14 mouse cellular contexts compared by ENCODE assay signal in the genomic region with DNA sequence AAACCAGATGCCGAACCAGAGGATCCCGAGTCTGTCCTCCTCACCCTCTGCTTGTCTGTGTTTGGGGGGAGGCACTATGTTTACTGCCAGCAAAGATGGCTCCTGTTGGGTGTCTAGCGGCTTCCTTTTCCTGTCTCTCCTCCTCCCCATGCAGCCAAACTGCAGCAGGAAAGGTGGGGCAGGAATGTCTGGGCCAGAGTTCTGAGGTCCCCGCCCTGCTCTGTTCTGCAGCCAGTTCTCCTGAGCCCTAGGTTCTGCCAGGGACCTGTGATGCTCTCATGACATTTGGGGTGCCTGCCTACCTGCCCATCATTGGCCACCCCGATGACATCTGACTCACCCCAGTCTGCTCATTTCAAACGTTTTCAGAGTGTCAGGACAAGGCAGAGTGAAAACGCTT. TPM values are rescaled to one million over a fixed set of nuclear protein-coding genes. Genes with fewer than 3 reads are reported as not detected.
DNase-seq lines count a peak whose midpoint lies in the region; ATAC-seq and TF ChIP-seq lines count a peak whose summit lies in the region.
"Had no signal": no experiment of that assay in that cellular context is flagged by ENCODE, and none has a peak within 500 bp of the region (broad histone marks: within the 10 kb centered on the region; RNA-seq: fewer than 3 reads in every experiment).

No protein-coding gene starts in this region.

- no peak overlapping the region for H3K4me3 ChIP-seq in intestine, postnatal 0 days (ENCODE audit: low read depth, low read length)
- no peak overlapping the region for H3K4me3 ChIP-seq in intestine, embryonic 16.5 days (ENCODE audit: low read length)
- peak overlapping the region; percentile 74 for H3K4me3 ChIP-seq in brown adipose tissue, adult 24 weeks (ENCODE audit: insufficient read depth, low read depth, low read length)
- peak overlapping the region; percentile 13; the same call in 1 of the 2 replicates for H3K4me3 ChIP-seq in kidney, adult 2 months (ENCODE audit: insufficient read depth, low read depth, low read length)
- H3K4me3 ChIP-seq: liver, embryonic 13.5 days; midbrain, embryonic 12.5 days; neural tube, embryonic 15.5 days had no signal

- H3K9ac ChIP-seq in intestine, postnatal 0 days (ENCODE audit: low read depth, low read length), result 0 out of 2 replicates have a peak overlapping the region, but pooled peaks have one; percentile 2
- no peak overlapping the region for H3K9ac ChIP-seq in intestine, embryonic 16.5 days (ENCODE audit: low read depth, low read length)
- H3K9ac ChIP-seq: liver, embryonic 13.5 days; midbrain, embryonic 12.5 days; neural tube, embryonic 15.5 days had no signal

- H3K27ac ChIP-seq in intestine, postnatal 0 days (ENCODE audit: low read depth, low read length), result no peak overlapping the region
- H3K27ac ChIP-seq in intestine, embryonic 16.5 days (ENCODE audit: low read length), result no peak overlapping the region
- peak overlapping the region; percentile 92 for H3K27ac ChIP-seq in brown adipose tissue, adult 24 weeks (replicated peaks; ENCODE audit: low read depth, low read length)
- peak overlapping the region; percentile 91 for H3K27ac ChIP-seq in kidney, adult 2 months (ENCODE audit: insufficient read depth, low read depth, low read length)
- H3K27ac ChIP-seq: liver, embryonic 13.5 days; midbrain, embryonic 12.5 days; neural tube, embryonic 15.5 days had no signal

- ATAC-seq in intestine, postnatal 0 days, result no peak
- ATAC-seq in intestine, embryonic 16.5 days, result no peak

- no peaks in the 10 kb centered on the region for H3K9me3 ChIP-seq in intestine, postnatal 0 days (ENCODE audit: control insufficient read depth)
- no peaks in the 10 kb centered on the region for H3K9me3 ChIP-seq in intestine, embryonic 16.5 days (ENCODE audit: control insufficient read depth, low read length)
- H3K9me3 ChIP-seq: liver, embryonic 13.5 days; midbrain, embryonic 12.5 days; neural tube, embryonic 15.5 days had no signal

- H3K4me1 ChIP-seq in intestine, postnatal 0 days (replicated peaks; ENCODE audit: control insufficient read depth, insufficient read depth, low read length), result peaks cover 5% of the 10 kb centered on the region
- peaks cover 20% of the 10 kb centered on the region for H3K4me1 ChIP-seq in intestine, embryonic 16.5 days (ENCODE audit: control insufficient read depth, insufficient read depth, low read length)
- peaks cover 17% of the 10 kb centered on the region for H3K4me1 ChIP-seq in brown adipose tissue, adult 24 weeks (ENCODE audit: control insufficient read depth, insufficient read depth, insufficient read length, low read length)
- H3K4me1 ChIP-seq in kidney, adult 2 months (ENCODE audit: control insufficient read depth, insufficient read depth, low read length), result peaks cover 20% of the 10 kb centered on the region

- TF ChIP-seq POLR2A in kidney, adult 2 months (IDR thresholded peaks at IDR 0.05; ENCODE audit: low read depth, low read length), result no peak

- WGBS in intestine, postnatal 0 days, result 72% methylated on average over 7 of the region's 7 CpGs
- 69% methylated on average over 7 of the region's 7 CpGs for WGBS in intestine, embryonic 16.5 days
- WGBS in kidney, adult 2 months, result 70% methylated on average over 7 of the region's 7 CpGs

- peak; percentile 79 for DNase-seq in kidney, adult 2 months
- peak; percentile 79 for DNase-seq in lung, postnatal 10 days
- no peak for DNase-seq in cerebellum, postnatal 4 days (ENCODE audit: low spot score in 2 of 2)
- DNase-seq in cerebellum, adult 11 months, result no peak
- DNase-seq: cerebellum, postnatal 36 days; gastrocnemius, postnatal 10 days; liver, embryonic 13.5 days; right cerebral cortex, postnatal 25 days had no signal

- H3K36me3 ChIP-seq in intestine, postnatal 0 days (ENCODE audit: control insufficient read depth, insufficient read depth), result peaks cover 16% of the 10 kb centered on the region; the same call in 1 of the 2 replicates
- no peaks in the 10 kb centered on the region for H3K36me3 ChIP-seq in intestine, embryonic 16.5 days (ENCODE audit: control insufficient read depth, insufficient read depth, low read length)
- H3K36me3 ChIP-seq in kidney, adult 2 months (ENCODE audit: control insufficient read depth, insufficient read depth, low read length), result no peaks in the 10 kb centered on the region
- H3K36me3 ChIP-seq: liver, embryonic 13.5 days; midbrain, embryonic 12.5 days; neural tube, embryonic 15.5 days had no signal

- H3K27me3 ChIP-seq in intestine, postnatal 0 days (replicated peaks; ENCODE audit: control insufficient read depth, insufficient read depth, low read length), result no peaks in the 10 kb centered on the region
- H3K27me3 ChIP-seq in intestine, embryonic 16.5 days (replicated peaks; ENCODE audit: control insufficient read depth, insufficient read depth, low read length), result no peaks in the 10 kb centered on the region
- H3K27me3 ChIP-seq in kidney, adult 2 months (replicated peaks; ENCODE audit: control insufficient read depth, insufficient read depth, low read length), result no peaks in the 10 kb centered on the region

- peak overlapping the region; percentile 75 for H3K4me2 ChIP-seq in intestine, postnatal 0 days (replicated peaks; ENCODE audit: low read depth)
- no peak overlapping the region; the same call in 1 of the 2 replicates for H3K4me2 ChIP-seq in intestine, embryonic 16.5 days (ENCODE audit: low read depth, low read length)
- H3K4me2 ChIP-seq: liver, embryonic 13.5 days; midbrain, embryonic 12.5 days had no signal

- no peak for TF ChIP-seq CTCF in intestine, postnatal 0 days (IDR thresholded peaks at IDR 0.05; ENCODE audit: low read depth)
- TF ChIP-seq CTCF in kidney, adult 2 months (conservative IDR thresholded peaks at IDR 0.05; ENCODE audit: insufficient read depth, insufficient read length, low read depth, low read length), result no peak

RNA-seq across cellular contexts. Expression of a gene that starts 2.0 kb away (rescaled TPM):
- 10.0 and 11.2 TPM in 2 replicates for polyA plus RNA-seq in intestine, postnatal 0 days (2015; fragmentation: Nextera tagmentation; extraction: Ambion mirVana)
- 3.2 and 4.3 TPM in 2 replicates for polyA plus RNA-seq in intestine, embryonic 16.5 days (2015; fragmentation: Nextera tagmentation; extraction: Ambion mirVana)
- 1.5 and 1.8 TPM in 2 replicates for polyA plus RNA-seq in brown adipose tissue, adult 24 weeks (2012; ENCODE audit: insufficient read depth, insufficient read length, missing spikeins)
- polyA plus RNA-seq in kidney, adult 2 months (2012; rRNA removed), result 7.9 and 9.5 TPM in 2 replicates

RNA-seq across cellular contexts. Expression of a gene that starts 2.3 kb away (rescaled TPM):
- polyA plus RNA-seq in intestine, postnatal 0 days (2015; fragmentation: Nextera tagmentation; extraction: Ambion mirVana), result 7.6 and 8.3 TPM in 2 replicates
- 9.2 and 10.8 TPM in 2 replicates for polyA plus RNA-seq in intestine, embryonic 16.5 days (2015; fragmentation: Nextera tagmentation; extraction: Ambion mirVana)
- polyA plus RNA-seq in brown adipose tissue, adult 24 weeks (2012; ENCODE audit: insufficient read depth, insufficient read length, missing spikeins), result 5.7 and 9.0 TPM in 2 replicates
- polyA plus RNA-seq in kidney, adult 2 months (2012; rRNA removed), result 32.3 and 40.8 TPM in 2 replicates

RNA-seq across cellular contexts. Expression of a gene that starts 24.2 kb away (rescaled TPM):
- 0.31 and 0.35 TPM in 2 replicates for polyA plus RNA-seq in intestine, postnatal 0 days (2015; fragmentation: Nextera tagmentation; extraction: Ambion mirVana)
- polyA plus RNA-seq in intestine, embryonic 16.5 days (2015; fragmentation: Nextera tagmentation; extraction: Ambion mirVana), result 0.37 and 0.61 TPM in 2 replicates
- not detected in 2 replicates for polyA plus RNA-seq in brown adipose tissue, adult 24 weeks (2012; ENCODE audit: insufficient read depth, insufficient read length, missing spikeins)
- polyA plus RNA-seq in kidney, adult 2 months (2012; rRNA removed), result not detected in 2 replicates
- polyA plus RNA-seq: midbrain, embryonic 12.5 days had no signal

RNA-seq across cellular contexts. Expression of a gene that starts 34.7 kb away (rescaled TPM):
- not detected in 2 replicates for polyA plus RNA-seq in intestine, postnatal 0 days (2015; fragmentation: Nextera tagmentation; extraction: Ambion mirVana)
- not detected in 2 replicates for polyA plus RNA-seq in intestine, embryonic 16.5 days (2015; fragmentation: Nextera tagmentation; extraction: Ambion mirVana)
- not detected in 2 replicates for polyA plus RNA-seq in brown adipose tissue, adult 24 weeks (2012; ENCODE audit: insufficient read depth, insufficient read length, missing spikeins)
- polyA plus RNA-seq in kidney, adult 2 months (2012; rRNA removed), result not detected in 2 replicates
- polyA plus RNA-seq: intestine, embryonic 14.5 days; liver, embryonic 13.5 days; midbrain, embryonic 12.5 days; neural tube, embryonic 15.5 days had no signal

RNA-seq across cellular contexts. Expression of a gene that starts 37.6 kb away (rescaled TPM):
- polyA plus RNA-seq in intestine, postnatal 0 days (2015; fragmentation: Nextera tagmentation; extraction: Ambion mirVana), result not detected in 2 replicates
- not detected in 2 replicates for polyA plus RNA-seq in intestine, embryonic 16.5 days (2015; fragmentation: Nextera tagmentation; extraction: Ambion mirVana)
- not detected in 2 replicates for polyA plus RNA-seq in brown adipose tissue, adult 24 weeks (2012; ENCODE audit: insufficient read depth, insufficient read length, missing spikeins)
- polyA plus RNA-seq in kidney, adult 2 months (2012; rRNA removed), result not detected in 2 replicates
- polyA plus RNA-seq: intestine, embryonic 14.5 days; liver, embryonic 13.5 days; midbrain, embryonic 12.5 days; neural tube, embryonic 15.5 days had no signal

Comparison
In these comparisons a context has a peak if more than half of its experiments do, and no peak if none do; other contexts are left out.
1. H3K27ac ChIP-seq: peak in brown adipose tissue, adult 24 weeks (single experiment) and kidney, adult 2 months (single experiment); none in intestine, postnatal 0 days (single experiment) and intestine, embryonic 16.5 days (single experiment).
2. H3K4me3 ChIP-seq: peak in brown adipose tissue, adult 24 weeks (single experiment) and kidney, adult 2 months (single experiment); none in intestine, postnatal 0 days (single experiment) and intestine, embryonic 16.5 days (single experiment).
3. DNase-seq: peak in kidney, adult 2 months (single experiment) and lung, postnatal 10 days (single experiment); none in cerebellum, postnatal 4 days (0 of 2) and cerebellum, adult 11 months (single experiment).